Mouse (Mus musculus): Measurements from ENCODE around the gene Rxrb. TPM values are rescaled to one million over a fixed set of nuclear protein-coding genes. Genes with fewer than 3 reads are reported as not detected.

The Rxrb gene
- polyA plus RNA-seq, 1 experiment from 2014 or later: 52.6 TPM

- H3K27ac ChIP-seq: no peak overlapping the region
- no peak overlapping the region for H3K4me2 ChIP-seq
- H3K36me3 ChIP-seq (ENCODE audit: poor library complexity, severe bottlenecking): no peaks in the 10 kb centered on the region
- H3K9ac ChIP-seq: no peak overlapping the region
- no peak for ATAC-seq
- no peak overlapping the region for H3K4me3 ChIP-seq
- no peaks in the 10 kb centered on the region for H3K9me3 ChIP-seq (replicated peaks)
- no peaks in the 10 kb centered on the region for H3K4me1 ChIP-seq
- peaks cover 9% of the 10 kb centered on the region for H3K27me3 ChIP-seq
- 56% methylated on average over 2 of the region's 2 CpGs for WGBS
These were observed 25.0 kb upstream of the Rxrb start for GRCm38 (mm10) chr17:34006570-34006969.

- Histone ChIP-seq H3K9ac (no peak overlapping the region), H3K27ac (no peak overlapping the region), H3K4me3 (no peak overlapping the region), H3K36me3 (ENCODE audit: poor library complexity, severe bottlenecking) (peaks cover 4% of the 10 kb centered on the region; the same call in 1 of the 2 replicates), H3K27me3 (no peaks in the 10 kb centered on the region), H3K4me2 (no peak overlapping the region), H3K9me3 (replicated peaks) (peaks cover 3% of the 10 kb centered on the region), H3K4me1 (no peaks in the 10 kb centered on the region)
- no peak for ATAC-seq
- 80% methylated on average over 5 of the region's 5 CpGs for WGBS
These were observed 21.5 kb upstream of the Rxrb start for GRCm38 (mm10) chr17:34010156-34010555.

GRCm38 (mm10) chr17:34013436-34013835, 18.2 kb upstream of the Rxrb start:
- Histone ChIP-seq H3K4me2 (no peak overlapping the region), H3K36me3 (ENCODE audit: poor library complexity, severe bottlenecking) (peaks cover 8% of the 10 kb centered on the region), H3K27me3 (no peaks in the 10 kb centered on the region), H3K4me1 (no peaks in the 10 kb centered on the region), H3K9ac (no peak overlapping the region), H3K9me3 (replicated peaks) (peaks cover 3% of the 10 kb centered on the region), H3K4me3 (no peak overlapping the region), H3K27ac (no peak overlapping the region)
- WGBS: 94% methylated on average over 8 of the region's 8 CpGs
- ATAC-seq: no peak

GRCm38 (mm10) chr17:34021539-34022413, 9.8 kb upstream of the Rxrb start:
- 95% methylated on average over 22 of the region's 23 CpGs for WGBS
- Histone ChIP-seq H3K27me3 (no peaks in the 10 kb centered on the region), H3K36me3 (ENCODE audit: poor library complexity, severe bottlenecking) (peaks cover 45% of the 10 kb centered on the region), H3K4me3 (no peak overlapping the region), H3K4me2 (no peak overlapping the region), H3K9me3 (replicated peaks) (0 out of 2 replicates have a peak, but pooled peaks cover 4% of the 10 kb centered on the region), H3K9ac (no peak overlapping the region), H3K4me1 (peaks cover 35% of the 10 kb centered on the region), H3K27ac (no peak overlapping the region)
- ATAC-seq: no peak

- peaks cover 45% of the 10 kb centered on the region for H3K36me3 ChIP-seq (ENCODE audit: poor library complexity, severe bottlenecking)
- no peak overlapping the region for H3K4me2 ChIP-seq
- H3K27me3 ChIP-seq: no peaks in the 10 kb centered on the region
- 0 out of 2 replicates have a peak, but pooled peaks cover 4% of the 10 kb centered on the region for H3K9me3 ChIP-seq (replicated peaks)
- 94% methylated on average over 14 of the region's 14 CpGs for WGBS
- ATAC-seq: no peak
- no peak overlapping the region for H3K27ac ChIP-seq
- no peak overlapping the region for H3K4me3 ChIP-seq
- no peak overlapping the region for H3K9ac ChIP-seq
- H3K4me1 ChIP-seq: peaks cover 42% of the 10 kb centered on the region
These were observed 9.2 kb upstream of the Rxrb start for GRCm38 (mm10) chr17:34022414-34022783.

GRCm38 (mm10) chr17:34022987-34023386, 8.6 kb upstream of the Rxrb start:
- ATAC-seq: no peak
- Histone ChIP-seq H3K4me3 (no peak overlapping the region; the same call in 1 of the 2 replicates), H3K4me2 (no peak overlapping the region), H3K36me3 (ENCODE audit: poor library complexity, severe bottlenecking) (peaks cover 45% of the 10 kb centered on the region), H3K27ac (no peak overlapping the region), H3K27me3 (no peaks in the 10 kb centered on the region), H3K9me3 (replicated peaks) (0 out of 2 replicates have a peak, but pooled peaks cover 4% of the 10 kb centered on the region), H3K4me1 (peaks cover 47% of the 10 kb centered on the region), H3K9ac (0 out of 2 replicates have a peak overlapping the region, but pooled peaks have one; percentile 96)
- 97% methylated on average over 20 of the region's 20 CpGs for WGBS

- Histone ChIP-seq H3K27me3 (no peaks in the 10 kb centered on the region), H3K9ac (peak overlapping the region; percentile 96), H3K36me3 (ENCODE audit: poor library complexity, severe bottlenecking) (peaks cover 50% of the 10 kb centered on the region), H3K4me1 (peaks cover 54% of the 10 kb centered on the region), H3K4me2 (peak overlapping the region; percentile 92), H3K9me3 (replicated peaks) (0 out of 2 replicates have a peak, but pooled peaks cover 4% of the 10 kb centered on the region), H3K27ac (peak overlapping the region; percentile 96; the same call in 1 of the 2 replicates), H3K4me3 (peak overlapping the region; percentile 89)
- ATAC-seq: no peak
- WGBS: 62% methylated on average over 9 of the region's 9 CpGs
These were observed 7.9 kb upstream of the Rxrb start for GRCm38 (mm10) chr17:34023678-34024077.

GRCm38 (mm10) chr17:34024317-34024821, 7.2 kb upstream of the Rxrb start, which contains the start of gene Ring1:
Gene Ring1 (minus strand): TSS chr17:34024680.
- no peaks in the 10 kb centered on the region for H3K27me3 ChIP-seq
- WGBS: under 1% methylated on average over 31 of the region's 58 CpGs
- ATAC-seq: peak; percentile 77
- peak within 1 kb of the TSS; percentile 96 for H3K9ac ChIP-seq
- peaks cover 61% of the 10 kb centered on the region for H3K4me1 ChIP-seq
- H3K36me3 ChIP-seq (ENCODE audit: poor library complexity, severe bottlenecking): peaks cover 52% of the 10 kb centered on the region
- 0 out of 2 replicates have a peak, but pooled peaks cover 4% of the 10 kb centered on the region for H3K9me3 ChIP-seq (replicated peaks)
- peak within 1 kb of the TSS; percentile 89 for H3K4me3 ChIP-seq
- peak within 1 kb of the TSS; percentile 96 for H3K27ac ChIP-seq
- peak within 1 kb of the TSS; percentile 92 for H3K4me2 ChIP-seq

- Histone ChIP-seq H3K9me3 (replicated peaks) (no peaks in the 10 kb centered on the region), H3K27ac (peak overlapping the region; percentile 96), H3K9ac (peak overlapping the region; percentile 96), H3K4me3 (peak overlapping the region; percentile 89), H3K4me2 (peak overlapping the region; percentile 92), H3K36me3 (ENCODE audit: poor library complexity, severe bottlenecking) (peaks cover 52% of the 10 kb centered on the region), H3K4me1 (peaks cover 68% of the 10 kb centered on the region), H3K27me3 (no peaks in the 10 kb centered on the region)
- peak; percentile 3; the same call in 1 of the 2 replicates for ATAC-seq
- WGBS: under 1% methylated on average over 52 of the region's 57 CpGs
These were observed 6.5 kb upstream of the Rxrb start for GRCm38 (mm10) chr17:34024861-34025755.

GRCm38 (mm10) chr17:34025756-34026151, 5.9 kb upstream of the Rxrb start:
- ATAC-seq: peak; percentile 34
- peak overlapping the region; percentile 92 for H3K4me2 ChIP-seq
- peaks cover 46% of the 10 kb centered on the region for H3K36me3 ChIP-seq (ENCODE audit: poor library complexity, severe bottlenecking)
- H3K9ac ChIP-seq: peak overlapping the region; percentile 96
- H3K27me3 ChIP-seq: no peaks in the 10 kb centered on the region
- H3K4me1 ChIP-seq: peaks cover 74% of the 10 kb centered on the region
- WGBS: 7% methylated on average over 7 of the region's 7 CpGs
- peak overlapping the region; percentile 96 for H3K27ac ChIP-seq
- H3K4me3 ChIP-seq: peak overlapping the region; percentile 89
- H3K9me3 ChIP-seq (replicated peaks): no peaks in the 10 kb centered on the region

- 4% methylated on average over 2 of the region's 2 CpGs for WGBS
- H3K9ac ChIP-seq: peak overlapping the region; percentile 96
- no peaks in the 10 kb centered on the region for H3K9me3 ChIP-seq (replicated peaks)
- peak overlapping the region; percentile 96 for H3K27ac ChIP-seq
- no peaks in the 10 kb centered on the region for H3K27me3 ChIP-seq
- peaks cover 77% of the 10 kb centered on the region for H3K4me1 ChIP-seq
- peaks cover 41% of the 10 kb centered on the region for H3K36me3 ChIP-seq (ENCODE audit: poor library complexity, severe bottlenecking)
- peak overlapping the region; percentile 89 for H3K4me3 ChIP-seq
- peak overlapping the region; percentile 92 for H3K4me2 ChIP-seq
- no peak for ATAC-seq
These were observed 5.4 kb upstream of the Rxrb start for GRCm38 (mm10) chr17:34026221-34026620.

Measured in forebrain, embryonic 13.5 days (tissue).